Mouse (Mus musculus) midbrain, embryonic 14.5 days (tissue): Measurements from ENCODE around the gene Npc1l1. TPM values are rescaled to one million over a fixed set of nuclear protein-coding genes. Genes with fewer than 3 reads are reported as not detected.

Experiments
- ATAC-seq: fragments of 200-750 bp; cut with Nextera tagmentation; 2 replicates; pipeline ENCODE4 v1.8.0; 2017; ENCODE audit warnings: moderate number of reproducible peaks, moderate library complexity; ENCODE audit not compliant: low FRiP score, low TSS enrichment
- DNase-seq: peaks from one replicate; pipeline ENCODE4 v3.0.0-alpha.2; 2015
- H3K27ac ChIP-seq: fragments of 300-500 bp; sonication (generic); replicated peaks from 2 replicates; pipeline ENCODE4 v1.5.1; 2014; ENCODE audit warnings: mild to moderate bottlenecking, low read depth, low read length, moderate library complexity
- H3K27me3 ChIP-seq: fragments of 300-500 bp; sonication (generic); 2 replicates; pipeline ENCODE4 v1.6.1; 2014; ENCODE audit warnings: low read length, control low read depth, mixed read lengths; ENCODE audit not compliant: control insufficient read depth, insufficient read depth
- H3K36me3 ChIP-seq: fragments of 300-500 bp; sonication (generic); 2 replicates; pipeline ENCODE4 v1.6.1; 2014; ENCODE audit warnings: low read length, control low read depth; ENCODE audit not compliant: control insufficient read depth, insufficient read depth
- H3K4me1 ChIP-seq: fragments of 300-500 bp; sonication (generic); 2 replicates; pipeline ENCODE4 v1.6.1; 2014; ENCODE audit warnings: mild to moderate bottlenecking, antibody characterized with exemption, low read length, control low read depth; ENCODE audit not compliant: control insufficient read depth, insufficient read depth
- H3K4me2 ChIP-seq: fragments of 300-500 bp; sonication (generic); 2 replicates; pipeline ENCODE4 v1.6.1; 2014; ENCODE audit warnings: mild to moderate bottlenecking, low read length, moderate library complexity
- H3K4me3 ChIP-seq: fragments of 300-500 bp; sonication (generic); replicated peaks from 2 replicates; pipeline ENCODE4 v1.5.1; 2014; ENCODE audit warnings: low read depth, low read length
- H3K9ac ChIP-seq: fragments of 300-500 bp; sonication (generic); replicated peaks from 2 replicates; pipeline ENCODE4 v1.6.1; 2014; ENCODE audit warnings: mild to moderate bottlenecking, low read length, moderate library complexity
- H3K9me3 ChIP-seq: fragments of 300-500 bp; sonication (generic); 2 replicates; pipeline ENCODE4 v1.6.1; 2016; ENCODE audit warnings: low read length, control low read depth, mixed read lengths; ENCODE audit not compliant: control insufficient read depth
- WGBS: fragments of 180-500 bp; shearing (Covaris S2); extraction: QIAGEN DNeasy Blood & Tissue Kit; methylation state at CpG from one replicate; pipeline ENCODE4 v1.1.7; 2014; 5-methylcytosine and 5-hydroxymethylcytosine counted together
- polyA plus RNA-seq: library from polyadenylated mRNA; unstranded; fragments of >200 nt; fragmentation: Nextera tagmentation; extraction: Ambion mirVana; gene quantifications from 2 replicates; pipeline ENCODE4 v1.2.1, GENCODE M21; 2014

Npc1l1 gene
- polyA plus RNA-seq, 1 experiment from 2014 or later, result not detected

- Histone ChIP-seq H3K4me2 (no peak overlapping the region), H3K36me3 (no peaks in the 10 kb centered on the region), H3K4me3 (no peak overlapping the region), H3K27ac (no peak overlapping the region), H3K9me3 (no peaks in the 10 kb centered on the region), H3K9ac (no peak overlapping the region), H3K27me3 (no peaks in the 10 kb centered on the region), H3K4me1 (no peaks in the 10 kb centered on the region)
- DNase-seq (no peak), ATAC-seq (no peak)
- WGBS, result 93% methylated on average over 12 of the region's 12 CpGs
Observed at GRCm38 (mm10) chr11:6163706-6164105, 66.2 kb downstream of the Npc1l1 start.

GRCm38 (mm10) chr11:6163062-6163461 lies 66.9 kb downstream of the Npc1l1 start:
- H3K4me2 ChIP-seq, result no peak overlapping the region
- no peaks in the 10 kb centered on the region for H3K36me3 ChIP-seq
- H3K4me3 ChIP-seq, result no peak overlapping the region
- DNase-seq (no peak), ATAC-seq (no peak)
- H3K4me1 ChIP-seq, result no peaks in the 10 kb centered on the region
- WGBS, result 94% methylated on average over 3 of the region's 3 CpGs
- no peak overlapping the region for H3K27ac ChIP-seq
- H3K27me3 ChIP-seq, result no peaks in the 10 kb centered on the region
- no peak overlapping the region for H3K9ac ChIP-seq
- no peaks in the 10 kb centered on the region for H3K9me3 ChIP-seq

- H3K4me2 ChIP-seq, result no peak overlapping the region
- H3K9me3 ChIP-seq, result no peaks in the 10 kb centered on the region
- no peaks in the 10 kb centered on the region for H3K27me3 ChIP-seq
- no peak overlapping the region for H3K27ac ChIP-seq
- H3K4me1 ChIP-seq, result no peaks in the 10 kb centered on the region
- no peak overlapping the region for H3K4me3 ChIP-seq
- no peaks in the 10 kb centered on the region for H3K36me3 ChIP-seq
- ATAC-seq (no peak), DNase-seq (no peak)
- no peak overlapping the region for H3K9ac ChIP-seq
Observed at GRCm38 (mm10) chr11:6161549-6161948, 68.4 kb downstream of the Npc1l1 start.

Other genes starting within 250 kb of the Npc1l1 start
- 85.6 and 124 TPM in 2 replicates for gene Camk2b, start 163.8 kb downstream of the Npc1l1 start, polyA plus RNA-seq
- 0.74 and 1.1 TPM in 2 replicates for gene A730071L15Rik, start 30.1 kb downstream of the Npc1l1 start, polyA plus RNA-seq
- gene Nudcd3, start 29.7 kb downstream of the Npc1l1 start, polyA plus RNA-seq, result 56.9 and 57.8 TPM in 2 replicates
- 64.0 and 80.2 TPM in 2 replicates for gene Ddx56, start 37.6 kb upstream of the Npc1l1 start, polyA plus RNA-seq
- gene Tmed4, start 44.7 kb upstream of the Npc1l1 start, polyA plus RNA-seq, result 132 and 140 TPM in 2 replicates
- 79.9 and 104 TPM in 2 replicates for gene Ogdh, start 61.5 kb upstream of the Npc1l1 start, polyA plus RNA-seq
- 41.6 and 42.6 TPM in 2 replicates for gene Zmiz2, start 158.9 kb upstream of the Npc1l1 start, polyA plus RNA-seq
- 3,781 and 4,177 TPM in 2 replicates for gene Ppia, start 185.3 kb upstream of the Npc1l1 start, polyA plus RNA-seq
- 341 and 379 TPM in 2 replicates for gene H2afv, start 214.3 kb upstream of the Npc1l1 start, polyA plus RNA-seq
- 12.5 and 12.7 TPM in 2 replicates for gene Purb, start 245.8 kb upstream of the Npc1l1 start, polyA plus RNA-seq